Mouse (Mus musculus) brown adipose tissue, adult 24 weeks (tissue): ENCODE results near the gene Edaradd. TPM values are rescaled to one million over a fixed set of nuclear protein-coding genes. Genes with fewer than 3 reads are reported as not detected.

Experiments
- H3K27ac ChIP-seq: fragments of 200-500 bp; replicated peaks from 2 replicates; pipeline ENCODE4 v1.5.1; 2012; ENCODE audit warnings: low read depth, mild to moderate bottlenecking, low read length
- H3K4me1 ChIP-seq: fragments of 200-500 bp; 2 replicates; pipeline ENCODE4 v1.6.1; 2012; ENCODE audit warnings: low read length, mixed read lengths; ENCODE audit not compliant: control insufficient read depth, insufficient read depth, insufficient read length
- H3K4me3 ChIP-seq: fragments of 200-500 bp; 2 replicates; pipeline ENCODE4 v1.5.1; 2012; ENCODE audit warnings: low read depth, mild to moderate bottlenecking, low read length, moderate library complexity; ENCODE audit not compliant: insufficient read depth
- polyA plus RNA-seq: library from polyadenylated mRNA; stranded (reverse); fragments of >200 nt; gene quantifications from 2 replicates; pipeline ENCODE4 v1.2.4, GENCODE M21; 2012; ENCODE audit not compliant: missing spikeins, insufficient read depth, insufficient read length

Edaradd gene
- polyA plus RNA-seq, 1 experiment, result not detected

- no peak overlapping the region for H3K4me3 ChIP-seq
- no peak overlapping the region for H3K27ac ChIP-seq
Observed at GRCm38 (mm10) chr13:12456711-12457110, 63.5 kb downstream of the Edaradd start.

DNA sequence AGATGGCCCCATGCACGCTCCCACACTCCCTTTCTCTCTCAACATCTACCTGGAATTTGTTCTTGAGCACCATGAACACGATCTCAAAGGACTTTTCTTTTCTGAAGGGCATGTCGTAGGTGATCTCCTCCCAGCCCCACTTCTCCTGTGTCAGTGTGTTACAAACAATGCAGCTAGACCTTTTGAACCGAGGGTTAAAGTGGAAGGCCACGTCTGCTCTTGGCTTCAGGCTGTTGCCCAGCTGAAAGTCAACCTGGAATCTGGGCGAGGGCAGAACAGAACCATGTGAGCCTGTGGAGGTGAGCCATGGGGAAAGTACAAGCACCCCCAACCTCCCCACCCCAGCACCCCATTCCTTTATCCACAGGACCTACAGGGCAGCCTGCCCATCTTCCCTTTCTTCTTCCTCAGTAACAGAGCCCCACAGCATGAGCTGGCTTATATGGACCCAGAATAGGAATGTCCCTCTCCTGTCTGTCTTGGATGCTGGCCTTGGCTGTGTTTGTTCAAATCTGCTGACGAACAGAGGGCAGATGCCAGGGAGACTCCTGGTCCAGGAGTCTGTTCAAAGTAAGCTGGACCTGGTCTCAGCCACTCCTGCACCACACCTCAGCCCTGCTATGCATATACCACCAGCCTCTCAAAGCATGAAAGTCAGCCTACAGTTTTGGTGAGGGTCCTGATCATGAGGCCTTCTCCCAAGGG lies 65.4 kb downstream of the Edaradd start:
- Histone ChIP-seq H3K4me3 (no peak overlapping the region), H3K27ac (no peak overlapping the region)

More at GRCm38 (mm10) chr13:12456711-12457110, 63.5 kb downstream of the Edaradd start:
- 0 out of 2 replicates have a peak, but pooled peaks cover 4% of the 10 kb centered on the region for H3K4me1 ChIP-seq

GRCm38 (mm10) chr13:12453150-12453549 lies 67.1 kb downstream of the Edaradd start:
- Histone ChIP-seq H3K4me3 (no peak overlapping the region), H3K27ac (no peak overlapping the region)

More for the DNA sequence above, 65.4 kb downstream of the Edaradd start:
- H3K4me1 ChIP-seq, result 0 out of 2 replicates have a peak, but pooled peaks cover 3% of the 10 kb centered on the region

GRCm38 (mm10) chr13:12442008-12442587 lies 78.1 kb downstream of the Edaradd start:
- H3K4me1 ChIP-seq, result no peaks in the 10 kb centered on the region
- no peak overlapping the region for H3K4me3 ChIP-seq
- no peak overlapping the region for H3K27ac ChIP-seq

More at GRCm38 (mm10) chr13:12453150-12453549, 67.1 kb downstream of the Edaradd start:
- no peaks in the 10 kb centered on the region for H3K4me1 ChIP-seq

DNA sequence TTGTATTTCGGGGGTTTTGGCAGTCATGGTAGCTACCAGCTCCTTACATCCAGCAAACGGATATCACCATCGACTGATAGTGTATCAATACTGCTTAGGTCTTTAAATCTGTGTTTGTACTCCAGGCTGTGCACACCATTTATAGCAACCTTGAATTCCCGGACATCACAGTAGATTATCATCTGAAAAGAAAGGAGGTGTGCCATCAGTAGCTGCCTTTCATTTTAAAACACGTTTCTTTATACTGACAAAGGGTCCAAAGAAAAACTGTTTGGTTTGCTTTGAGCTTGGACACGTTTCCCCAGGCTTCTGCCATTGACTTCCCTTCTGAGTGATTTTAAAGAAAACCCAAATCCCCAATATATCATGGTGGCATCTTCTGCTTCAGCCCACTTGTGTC lies 79.4 kb downstream of the Edaradd start:
- Histone ChIP-seq H3K27ac (no peak overlapping the region), H3K4me3 (no peak overlapping the region), H3K4me1 (no peaks in the 10 kb centered on the region)

- H3K4me1 ChIP-seq, result no peaks in the 10 kb centered on the region
- no peak overlapping the region for H3K27ac ChIP-seq
- H3K4me3 ChIP-seq, result no peak overlapping the region
Observed at GRCm38 (mm10) chr13:12439586-12439985, 80.7 kb downstream of the Edaradd start.

GRCm38 (mm10) chr13:12433843-12434242 lies 86.4 kb downstream of the Edaradd start:
- Histone ChIP-seq H3K4me3 (no peak overlapping the region), H3K4me1 (no peaks in the 10 kb centered on the region), H3K27ac (no peak overlapping the region)

GRCm38 (mm10) chr13:12428556-12428955 lies 91.7 kb downstream of the Edaradd start:
- Histone ChIP-seq H3K4me1 (no peaks in the 10 kb centered on the region), H3K27ac (no peak overlapping the region), H3K4me3 (no peak overlapping the region)

Other genes starting within 250 kb of the Edaradd start
- 7.2 and 17.7 TPM in 2 replicates for gene Actn2, start 179.7 kb downstream of the Edaradd start, polyA plus RNA-seq
- gene Heatr1, start 125.4 kb downstream of the Edaradd start, polyA plus RNA-seq, result 6.4 and 8.1 TPM in 2 replicates
- gene Lgals8, start 55.5 kb downstream of the Edaradd start, polyA plus RNA-seq, result 29.8 and 36.4 TPM in 2 replicates
- gene Ero1lb, start 45.4 kb upstream of the Edaradd start, polyA plus RNA-seq, result 2.8 and 2.9 TPM in 2 replicates